Mouse (Mus musculus): Measurements from ENCODE around the gene Ano1. TPM values are rescaled to one million over a fixed set of nuclear protein-coding genes. Genes with fewer than 3 reads are reported as not detected.
A peak's percentile ranks its signal among the peaks of the same experiment; 100 is the strongest.

Gene Ano1
- 20.8 and 22.2 TPM in 2 replicates for polyA plus RNA-seq (2014; fragmentation: Nextera tagmentation; extraction: Ambion mirVana)

GRCm38 (mm10) chr7:144751833-144752232 is at the start of gene Ano1:
Gene Ano1, minus strand, starts transcription at chr7:144751974.
- no peak within 1 kb of the TSS for H3K9ac ChIP-seq (ENCODE audit: low read depth, low read length)
- H3K9me3 ChIP-seq (ENCODE audit: control insufficient read depth, low read length): no peaks in the 10 kb centered on the region
- no peak within 1 kb of the TSS for H3K4me3 ChIP-seq (ENCODE audit: low read depth, low read length)
- H3K27me3 ChIP-seq (replicated peaks; ENCODE audit: control insufficient read depth, insufficient read depth, low read length): no peaks in the 10 kb centered on the region
- no peak for ATAC-seq (ENCODE audit: low read depth)
- no peaks in the 10 kb centered on the region for H3K4me1 ChIP-seq (ENCODE audit: control insufficient read depth, insufficient read depth, low read length)
- no peaks in the 10 kb centered on the region for H3K36me3 ChIP-seq (ENCODE audit: control insufficient read depth, insufficient read depth, low read length)
- H3K4me2 ChIP-seq (ENCODE audit: low read depth, low read length): no peak within 1 kb of the TSS
- 74% methylated on average over 9 of the region's 9 CpGs for WGBS
- DNase-seq (ENCODE audit: low spot score): no peak
- H3K27ac ChIP-seq (replicated peaks; ENCODE audit: low read depth, low read length): no peak within 1 kb of the TSS

GRCm38 (mm10) chr7:144798471-144798870 is 46.7 kb upstream of the Ano1 start:
- Histone ChIP-seq H3K27me3 (replicated peaks; ENCODE audit: control insufficient read depth, insufficient read depth, low read length) (no peaks in the 10 kb centered on the region; the same call in 1 of the 2 replicates), H3K4me2 (ENCODE audit: low read depth, low read length) (no peak overlapping the region), H3K9ac (ENCODE audit: low read depth, low read length) (no peak overlapping the region), H3K4me3 (ENCODE audit: low read depth, low read length) (no peak overlapping the region), H3K36me3 (ENCODE audit: control insufficient read depth, insufficient read depth, low read length) (no peaks in the 10 kb centered on the region), H3K27ac (replicated peaks; ENCODE audit: low read depth, low read length) (no peak overlapping the region), H3K9me3 (ENCODE audit: control insufficient read depth, low read length) (no peaks in the 10 kb centered on the region), H3K4me1 (ENCODE audit: control insufficient read depth, insufficient read depth, low read length) (no peaks in the 10 kb centered on the region)
- WGBS: 10% methylated on average over 1 of the region's 1 CpGs
- peak; percentile 68 for DNase-seq (ENCODE audit: low spot score)
- ATAC-seq (ENCODE audit: low read depth): peak; percentile 75

DNA sequence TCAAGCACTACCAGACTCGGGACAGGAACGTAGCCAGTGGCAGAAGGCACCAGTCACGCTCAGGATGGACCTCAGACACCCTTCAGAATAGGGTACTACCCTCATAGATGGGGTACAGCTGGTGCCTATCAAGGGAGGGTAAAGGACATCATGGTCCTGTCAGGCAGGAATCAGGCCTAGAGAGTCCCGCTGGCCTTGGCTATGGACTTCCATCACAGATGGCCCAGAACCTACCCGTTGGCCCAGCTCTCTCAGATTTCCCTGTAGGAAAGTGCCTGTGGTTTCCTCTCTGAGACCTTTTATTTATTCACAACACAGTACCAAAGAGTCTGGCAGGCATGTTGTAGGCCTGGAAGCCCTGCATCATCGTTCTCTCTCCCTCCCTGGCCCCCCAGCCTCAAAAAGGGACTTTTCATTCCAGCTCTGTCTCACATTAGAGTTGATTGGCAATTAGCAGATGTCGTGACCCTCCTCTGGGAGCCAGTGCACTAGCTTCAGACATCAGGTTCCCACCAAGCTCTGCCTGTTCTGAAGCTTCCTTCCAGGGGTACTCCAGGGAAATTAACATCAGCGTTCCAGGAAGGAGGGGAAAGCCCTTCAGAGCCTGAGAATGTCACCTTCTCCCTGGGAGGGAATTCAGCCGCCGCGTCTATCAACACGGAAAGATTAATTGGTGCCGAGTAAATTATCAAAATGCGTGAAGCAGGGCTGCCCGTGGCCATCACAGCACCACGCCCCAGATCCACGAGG is 45.4 kb upstream of the Ano1 start:
- 52% methylated on average over 17 of the region's 17 CpGs for WGBS
- Histone ChIP-seq H3K9me3 (ENCODE audit: control insufficient read depth, low read length) (no peaks in the 10 kb centered on the region), H3K36me3 (ENCODE audit: control insufficient read depth, insufficient read depth, low read length) (no peaks in the 10 kb centered on the region), H3K4me3 (ENCODE audit: low read depth, low read length) (no peak overlapping the region), H3K27ac (replicated peaks; ENCODE audit: low read depth, low read length) (no peak overlapping the region), H3K4me2 (ENCODE audit: low read depth, low read length) (no peak overlapping the region), H3K27me3 (replicated peaks; ENCODE audit: control insufficient read depth, insufficient read depth, low read length) (no peaks in the 10 kb centered on the region; the same call in 1 of the 2 replicates), H3K4me1 (ENCODE audit: control insufficient read depth, insufficient read depth, low read length) (no peaks in the 10 kb centered on the region), H3K9ac (ENCODE audit: low read depth, low read length) (no peak overlapping the region)
- ATAC-seq (ENCODE audit: low read depth): peak; percentile 47; the same call in 1 of the 2 replicates
- peak; percentile 65 for DNase-seq (ENCODE audit: low spot score)

DNA sequence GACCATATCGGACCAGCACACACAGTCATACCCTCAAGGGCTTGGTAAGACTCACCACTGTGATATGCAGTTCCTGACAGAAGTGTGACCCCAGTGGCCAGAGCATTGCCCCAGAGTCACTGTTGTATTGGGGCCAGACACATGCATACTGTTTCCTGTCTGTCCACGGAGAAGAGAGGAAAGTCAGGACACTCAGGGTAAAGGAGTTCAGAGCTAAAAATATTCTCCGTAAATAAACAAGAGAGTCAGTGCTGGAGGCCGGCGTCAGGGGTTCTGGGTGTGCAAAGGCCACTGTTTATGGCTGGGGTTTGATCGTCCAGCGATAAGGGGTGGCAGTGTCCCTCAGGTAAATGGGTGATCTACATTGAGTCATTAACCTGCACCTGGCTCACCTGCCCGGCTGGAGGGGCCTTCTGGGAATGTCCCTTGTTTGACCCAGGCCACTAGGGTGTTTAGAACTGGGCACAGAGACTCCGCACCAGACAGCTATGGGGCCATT is 44.3 kb upstream of the Ano1 start:
- Histone ChIP-seq H3K4me3 (ENCODE audit: low read depth, low read length) (no peak overlapping the region), H3K27me3 (replicated peaks; ENCODE audit: control insufficient read depth, insufficient read depth, low read length) (no peaks in the 10 kb centered on the region; the same call in 1 of the 2 replicates), H3K9me3 (ENCODE audit: control insufficient read depth, low read length) (no peaks in the 10 kb centered on the region), H3K9ac (ENCODE audit: low read depth, low read length) (no peak overlapping the region), H3K36me3 (ENCODE audit: control insufficient read depth, insufficient read depth, low read length) (no peaks in the 10 kb centered on the region), H3K4me1 (ENCODE audit: control insufficient read depth, insufficient read depth, low read length) (no peaks in the 10 kb centered on the region), H3K27ac (replicated peaks; ENCODE audit: low read depth, low read length) (no peak overlapping the region), H3K4me2 (ENCODE audit: low read depth, low read length) (no peak overlapping the region)
- no peak for ATAC-seq (ENCODE audit: low read depth)
- WGBS: 69% methylated on average over 9 of the region's 9 CpGs
- no peak for DNase-seq (ENCODE audit: low spot score)

DNA sequence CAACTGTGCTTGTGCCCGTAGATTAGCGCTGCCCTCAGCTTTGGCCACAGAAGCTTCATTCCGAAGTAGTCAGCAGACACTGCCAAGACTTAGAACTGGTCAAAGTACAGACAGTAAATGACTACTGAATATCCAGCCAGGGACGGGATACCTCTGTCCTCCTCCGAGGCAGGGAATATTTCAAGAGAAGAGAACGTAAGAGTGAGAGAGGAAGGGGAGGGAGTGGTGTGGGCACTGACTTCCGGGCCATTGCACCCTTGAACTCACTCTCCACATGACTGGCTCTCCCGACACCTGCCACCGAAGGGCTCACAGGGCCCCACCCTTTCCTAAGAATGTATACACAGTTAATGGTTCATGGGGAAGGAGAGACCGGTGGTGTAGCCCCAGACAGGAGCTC is 41.5 kb upstream of the Ano1 start:
- DNase-seq (ENCODE audit: low spot score) (no peak), ATAC-seq (ENCODE audit: low read depth) (no peak)
- WGBS: 92% methylated on average over 10 of the region's 10 CpGs
- H3K27ac ChIP-seq (replicated peaks; ENCODE audit: low read depth, low read length): no peak overlapping the region
- no peak overlapping the region for H3K4me2 ChIP-seq (ENCODE audit: low read depth, low read length)
- H3K4me3 ChIP-seq (ENCODE audit: low read depth, low read length): no peak overlapping the region
- no peaks in the 10 kb centered on the region for H3K27me3 ChIP-seq (replicated peaks; ENCODE audit: control insufficient read depth, insufficient read depth, low read length)
- H3K4me1 ChIP-seq (ENCODE audit: control insufficient read depth, insufficient read depth, low read length): no peaks in the 10 kb centered on the region
- no peaks in the 10 kb centered on the region for H3K9me3 ChIP-seq (ENCODE audit: control insufficient read depth, low read length)
- no peak overlapping the region for H3K9ac ChIP-seq (ENCODE audit: low read depth, low read length)
- no peaks in the 10 kb centered on the region for H3K36me3 ChIP-seq (ENCODE audit: control insufficient read depth, insufficient read depth, low read length)

DNA sequence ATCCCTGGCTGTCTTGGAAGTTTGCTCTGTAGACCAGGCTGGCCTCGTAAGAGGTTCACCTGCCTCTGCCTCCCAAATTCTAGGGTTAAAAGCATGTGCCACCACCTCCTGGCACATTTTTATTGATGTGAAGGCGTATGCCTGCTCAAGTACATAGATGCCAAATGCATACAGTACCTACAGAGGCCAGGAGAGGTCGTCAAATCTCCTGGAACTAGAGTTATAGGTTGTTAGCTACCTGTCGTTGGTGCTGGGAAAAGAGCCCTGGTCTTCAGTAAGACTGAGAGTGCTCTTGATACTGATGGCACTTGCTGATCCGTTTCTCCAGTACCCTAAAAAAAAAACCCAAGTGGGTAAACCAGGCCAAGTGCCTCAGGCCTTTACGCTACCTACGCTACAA is 39.7 kb upstream of the Ano1 start:
- no peak for DNase-seq (ENCODE audit: low spot score)
- Histone ChIP-seq H3K36me3 (ENCODE audit: control insufficient read depth, insufficient read depth, low read length) (no peaks in the 10 kb centered on the region), H3K4me2 (ENCODE audit: low read depth, low read length) (no peak overlapping the region), H3K9ac (ENCODE audit: low read depth, low read length) (no peak overlapping the region), H3K4me1 (ENCODE audit: control insufficient read depth, insufficient read depth, low read length) (no peaks in the 10 kb centered on the region), H3K27ac (replicated peaks; ENCODE audit: low read depth, low read length) (no peak overlapping the region), H3K27me3 (replicated peaks; ENCODE audit: control insufficient read depth, insufficient read depth, low read length) (no peaks in the 10 kb centered on the region), H3K9me3 (ENCODE audit: control insufficient read depth, low read length) (no peaks in the 10 kb centered on the region), H3K4me3 (ENCODE audit: low read depth, low read length) (no peak overlapping the region)
- no peak for ATAC-seq (ENCODE audit: low read depth)
- 91% methylated on average over 7 of the region's 7 CpGs for WGBS

DNA sequence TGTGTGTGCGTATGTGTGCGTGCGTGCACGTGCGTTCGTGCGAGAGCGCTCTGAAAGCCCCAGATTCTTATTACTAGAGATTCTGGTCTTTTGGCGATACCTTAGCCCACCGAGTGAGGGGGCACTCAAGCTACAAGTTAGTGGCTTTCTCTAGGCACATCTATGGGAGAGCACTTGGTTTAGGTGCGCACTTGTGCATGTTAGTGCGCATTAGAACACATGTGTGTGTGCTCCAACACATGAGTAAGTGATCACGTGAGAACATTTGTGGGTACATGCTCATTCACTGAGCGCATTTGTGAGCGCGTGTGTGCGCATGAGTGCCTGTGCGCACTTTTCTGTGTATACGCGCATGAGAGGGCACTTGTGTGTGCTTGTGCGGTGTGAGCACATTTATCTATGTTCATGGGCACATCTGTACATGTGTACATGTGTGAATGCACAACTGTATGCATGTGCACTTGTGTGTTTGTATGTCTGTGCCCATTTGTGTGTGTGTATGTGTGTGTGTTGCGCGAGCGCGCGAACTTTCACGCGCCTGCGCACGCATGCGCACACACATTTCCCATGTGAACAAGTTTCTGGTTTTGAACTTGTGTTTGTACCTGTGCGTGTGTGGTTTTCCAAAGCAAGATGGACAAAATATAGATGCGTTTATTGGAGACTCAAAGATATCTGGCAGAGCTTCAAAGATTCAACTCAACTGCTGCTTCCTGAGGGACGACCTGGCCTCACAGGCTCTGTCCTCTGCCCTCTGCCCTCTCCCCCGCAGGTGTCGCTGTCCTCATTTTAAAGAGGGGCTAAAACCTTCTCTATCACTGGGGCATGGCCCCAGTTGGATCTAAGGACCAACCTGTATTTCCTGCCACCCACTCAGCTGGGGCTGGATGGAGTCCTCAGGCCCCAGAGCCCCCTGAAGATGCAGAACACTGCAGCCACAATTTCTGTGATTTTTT is 38.1 kb upstream of the Ano1 start:
- ATAC-seq (ENCODE audit: low read depth) (no peak), DNase-seq (ENCODE audit: low spot score) (peak; percentile 31)
- H3K4me1 ChIP-seq (ENCODE audit: control insufficient read depth, insufficient read depth, low read length): no peaks in the 10 kb centered on the region
- H3K9ac ChIP-seq (ENCODE audit: low read depth, low read length): no peak overlapping the region
- no peaks in the 10 kb centered on the region for H3K36me3 ChIP-seq (ENCODE audit: control insufficient read depth, insufficient read depth, low read length)
- peak overlapping the region; percentile 53 for H3K4me2 ChIP-seq (ENCODE audit: low read depth, low read length)
- no peaks in the 10 kb centered on the region for H3K9me3 ChIP-seq (ENCODE audit: control insufficient read depth, low read length)
- WGBS: 45% methylated on average over 36 of the region's 36 CpGs
- no peak overlapping the region for H3K27ac ChIP-seq (replicated peaks; ENCODE audit: low read depth, low read length)
- H3K4me3 ChIP-seq (ENCODE audit: low read depth, low read length): peak overlapping the region; percentile 33
- H3K27me3 ChIP-seq (replicated peaks; ENCODE audit: control insufficient read depth, insufficient read depth, low read length): no peaks in the 10 kb centered on the region

- H3K4me3 ChIP-seq (ENCODE audit: low read depth, low read length): no peak overlapping the region
- no peaks in the 10 kb centered on the region for H3K9me3 ChIP-seq (ENCODE audit: control insufficient read depth, low read length)
- H3K9ac ChIP-seq (ENCODE audit: low read depth, low read length): no peak overlapping the region
- ATAC-seq (ENCODE audit: low read depth) (no peak), DNase-seq (ENCODE audit: low spot score) (no peak)
- no peaks in the 10 kb centered on the region for H3K4me1 ChIP-seq (ENCODE audit: control insufficient read depth, insufficient read depth, low read length)
- H3K4me2 ChIP-seq (ENCODE audit: low read depth, low read length): no peak overlapping the region
- no peak overlapping the region for H3K27ac ChIP-seq (replicated peaks; ENCODE audit: low read depth, low read length)
- 47% methylated on average over 4 of the region's 4 CpGs for WGBS
- no peaks in the 10 kb centered on the region for H3K36me3 ChIP-seq (ENCODE audit: control insufficient read depth, insufficient read depth, low read length)
- no peaks in the 10 kb centered on the region for H3K27me3 ChIP-seq (replicated peaks; ENCODE audit: control insufficient read depth, insufficient read depth, low read length)
These were observed 36.9 kb upstream of the Ano1 start for GRCm38 (mm10) chr7:144788631-144789030.

Measured in embryonic facial prominence, embryonic 14.5 days (tissue).